Mouse (Mus musculus): ENCODE results near the gene Slc30a2.
"Not testable (repeated sequence)": the region's sequence is repeated elsewhere in the genome, so short reads cannot be mapped to it uniquely, and the experiment has no call there.

DNA sequence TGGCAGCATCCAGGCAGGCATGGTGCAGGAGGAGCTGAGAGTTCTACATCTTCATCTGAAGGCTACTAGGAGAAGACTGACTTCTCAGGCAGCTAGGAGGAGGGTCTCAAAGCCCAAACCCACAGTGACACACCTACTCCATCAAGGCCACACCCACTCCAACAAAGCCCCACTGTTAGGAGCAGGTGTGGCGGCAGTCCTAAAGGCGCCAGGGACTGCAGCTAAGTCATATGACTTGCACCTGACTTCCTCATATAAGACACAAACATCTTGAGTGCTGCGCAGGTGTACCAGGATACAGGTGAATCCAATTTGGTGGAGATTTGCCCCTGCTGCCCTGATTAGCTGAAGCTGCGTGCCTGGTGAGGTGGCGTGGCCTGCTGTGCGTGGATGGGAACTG is 40.8 kb downstream of the Slc30a2 start, which contains the start of gene Extl1:
- TF ChIP-seq CTCF (IDR thresholded peaks at IDR 0.05; ENCODE audit: borderline replicate concordance, extremely low read depth, insufficient read depth, insufficient read length); POLR2A (IDR thresholded peaks at IDR 0.05; ENCODE audit: borderline replicate concordance, extremely low read depth, insufficient read depth, insufficient read length, poor library complexity, severe bottlenecking): not testable (repeated sequence)
